Mouse (Mus musculus): ENCODE measurements around the gene Akap8.

GRCm38 (mm10) chr17:32269151-32269550, 51.9 kb downstream of the Akap8 start:
- TF ChIP-seq ZC3H11A (IDR thresholded peaks at IDR 0.05; ENCODE audit: borderline replicate concordance, low read depth, low read length), result no peak
- no peak for TF ChIP-seq CHD2 (IDR thresholded peaks at IDR 0.05; ENCODE audit: low read depth, low read length)
